Mouse (Mus musculus) cerebellum, postnatal 36 days (tissue): ENCODE measurements at regions not wholly inside any gene's neighbourhood (a gene's known extent, or its start where the extent isn't known, plus 50 kb on each side); places are given as distances from the start of the nearest gene placed in this dataset.

ENCODE experiments used
- DNase-seq, 2 experiments: peaks; one replicate each; pipeline ENCODE4 v3.0.0; 2021 to 2022; ENCODE audit warnings: mixed read lengths in 2 of 2

DNA sequence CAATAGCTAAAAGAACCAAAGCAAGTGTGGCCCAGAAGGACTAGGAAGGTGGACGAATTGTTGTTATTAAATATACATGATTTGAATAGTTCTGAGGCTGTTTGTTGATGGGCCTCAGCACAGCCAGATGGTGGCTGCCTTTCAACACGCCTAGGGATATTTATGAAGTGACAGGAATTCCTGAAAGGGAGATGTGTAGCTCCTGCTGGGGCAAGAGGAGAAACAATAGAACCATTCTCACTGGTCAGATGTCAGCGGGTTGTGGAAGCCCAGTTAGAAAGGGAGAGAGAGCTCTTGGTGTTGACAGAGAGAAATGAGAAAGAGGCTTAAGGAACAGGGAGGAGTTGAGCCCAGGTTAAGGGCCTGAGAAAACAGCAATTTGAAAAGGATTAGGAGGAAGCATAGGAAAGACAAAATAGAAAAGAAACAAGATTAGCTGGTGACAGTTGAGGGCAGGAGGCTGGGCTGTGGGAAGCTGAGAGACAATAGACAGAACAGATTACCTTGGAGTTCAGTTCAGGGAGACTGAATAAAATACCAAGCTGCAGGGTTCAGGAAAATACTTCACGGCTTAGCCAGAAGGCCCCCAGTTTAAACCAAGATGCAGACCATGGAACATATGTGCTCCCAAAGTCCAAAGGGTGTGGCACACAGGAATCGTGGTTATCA is 174.7 kb upstream of the Ptbp2 start:
- DNase-seq: no peak

DNA sequence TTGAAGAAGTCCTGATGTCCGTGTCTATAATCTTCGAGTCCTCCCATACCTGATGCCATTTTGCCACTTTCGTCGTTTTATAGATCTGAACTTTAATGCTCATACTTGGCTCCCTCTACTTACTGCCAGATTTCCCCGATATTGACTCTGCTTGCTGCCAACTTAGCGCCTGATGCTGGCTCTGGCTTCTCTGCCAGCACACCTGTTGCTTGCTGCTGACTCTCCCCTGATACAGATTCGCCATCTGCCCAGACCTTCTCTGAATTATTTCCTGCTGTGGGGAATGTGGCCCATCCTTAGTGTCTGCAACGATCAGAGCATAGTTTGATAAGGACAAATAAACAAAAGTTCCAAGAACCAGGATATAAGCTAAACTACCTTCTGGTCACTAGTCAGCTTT is 173.3 kb upstream of the Ptbp2 start:
- DNase-seq: no peak

DNA sequence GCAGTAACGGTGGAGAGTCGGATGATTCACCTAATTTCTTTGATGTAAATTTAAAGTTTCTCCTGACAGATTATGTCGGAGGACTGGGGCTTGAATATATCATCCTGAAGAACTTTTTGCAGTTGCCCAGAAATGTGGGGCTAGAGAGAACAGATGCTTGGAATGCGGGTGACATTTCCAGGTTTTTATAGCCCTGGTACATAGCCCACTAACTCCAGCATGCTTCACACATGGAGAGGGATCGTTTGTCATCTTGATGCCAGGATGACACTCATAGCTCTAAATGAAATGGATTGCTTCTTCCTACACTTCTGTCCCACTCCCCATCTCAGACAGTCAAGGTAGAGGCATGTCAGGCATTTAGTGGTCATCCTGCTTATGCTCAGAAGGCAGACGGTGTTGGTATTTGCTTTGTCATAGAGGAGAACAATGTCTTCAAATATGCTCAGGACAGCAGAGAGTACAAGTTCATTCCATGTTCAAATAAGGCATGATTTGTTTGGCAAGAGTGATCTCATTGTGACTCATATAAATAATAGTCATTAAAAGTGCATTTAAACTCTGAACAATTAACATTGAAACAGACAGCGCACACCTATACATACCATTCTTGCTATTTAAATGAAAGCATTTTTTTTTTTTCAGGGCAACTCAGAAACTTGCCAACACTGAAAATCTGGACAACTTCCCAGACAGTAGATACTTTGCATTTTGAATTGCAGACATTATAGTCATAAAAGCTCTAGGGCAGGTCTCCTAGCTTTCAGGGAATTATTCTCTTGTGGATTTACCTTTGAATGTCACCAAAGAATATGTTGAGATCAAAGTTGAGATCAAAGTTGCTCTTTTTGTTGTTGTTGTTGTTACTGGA is 171.7 kb upstream of the Ptbp2 start:
- DNase-seq: no peak

DNA sequence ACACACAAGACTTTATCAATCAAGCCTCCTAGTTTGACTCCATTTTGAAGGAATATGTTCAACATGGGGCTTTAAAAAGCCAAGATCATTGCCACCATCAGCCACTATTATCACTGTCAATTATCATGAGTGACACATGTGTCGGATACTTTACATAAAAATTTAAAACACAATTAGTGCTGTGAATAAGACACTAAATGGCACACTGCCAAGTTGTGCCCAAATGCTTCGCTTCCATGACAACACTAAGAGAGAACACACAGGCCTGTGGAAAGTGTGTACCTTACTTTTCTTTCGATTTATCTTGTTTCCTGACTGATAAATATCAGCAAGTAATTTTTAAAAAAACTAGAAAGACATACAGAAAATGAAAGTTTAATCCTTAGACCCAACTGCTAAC is 166.5 kb upstream of the Ptbp2 start:
- no peak for DNase-seq

GRCm38 (mm10) chr3:119950070-119950469 is 165.8 kb upstream of the Ptbp2 start:
- no peak for DNase-seq

GRCm38 (mm10) chr3:119949620-119950019 is 165.4 kb upstream of the Ptbp2 start:
- DNase-seq: no peak

DNA sequence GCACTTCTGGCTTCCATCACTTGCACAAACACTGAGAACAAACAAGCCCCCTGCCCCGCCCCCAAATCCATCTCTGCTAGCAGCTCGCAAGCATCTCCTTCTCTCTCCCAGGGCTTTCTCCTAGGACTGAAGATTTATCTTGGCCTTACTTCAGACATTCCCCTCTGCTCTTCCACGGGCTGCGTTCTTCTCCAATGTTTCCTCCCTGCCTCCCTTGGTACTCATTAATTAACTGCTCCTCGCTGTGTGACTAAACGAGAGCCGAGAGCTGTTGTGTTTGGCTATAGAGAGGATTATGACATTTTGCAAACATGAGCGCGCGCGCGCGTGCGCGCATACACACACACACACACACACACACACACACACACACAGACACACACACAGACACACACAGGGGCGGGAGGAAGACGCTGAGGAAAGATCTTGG is 164.8 kb upstream of the Ptbp2 start:
- no peak for DNase-seq

DNA sequence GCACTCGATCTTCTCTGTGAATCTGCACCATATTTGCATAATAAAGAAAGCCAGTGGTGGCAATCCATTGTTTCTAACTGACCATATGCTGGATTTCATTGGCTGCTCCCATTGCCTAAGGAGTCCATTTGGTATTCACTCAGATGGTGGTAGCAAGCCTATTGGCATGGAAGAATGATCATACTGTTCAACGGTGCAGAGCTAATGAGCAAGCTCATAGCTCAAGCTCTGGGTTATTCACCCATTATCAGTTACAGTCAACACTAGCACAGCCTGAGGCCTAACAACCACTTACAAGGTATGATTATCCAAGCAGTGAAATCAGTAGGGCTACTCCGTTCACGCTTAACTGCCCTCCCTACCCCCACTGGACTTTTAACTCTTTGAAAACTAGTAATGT is 162.9 kb upstream of the Ptbp2 start:
- no peak for DNase-seq

DNA sequence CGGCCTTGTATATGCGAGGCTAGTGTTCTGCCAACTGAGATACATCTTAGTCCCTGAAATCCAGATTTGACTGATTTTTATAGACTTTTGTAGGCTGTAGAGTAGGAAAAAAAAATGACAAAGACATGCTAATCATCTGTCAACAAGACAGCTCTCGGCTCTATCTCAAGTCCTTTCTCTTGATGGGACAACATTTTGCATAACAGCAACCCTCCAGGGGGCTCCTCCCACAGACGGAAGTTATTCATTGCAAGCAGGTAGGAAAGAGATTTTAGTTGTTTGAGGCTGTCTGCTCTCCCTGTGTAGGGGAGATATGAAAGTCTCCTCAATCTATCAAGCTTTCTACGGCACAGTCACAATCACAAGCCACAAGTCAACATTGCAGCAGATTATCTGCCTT is 159.8 kb upstream of the Ptbp2 start:
- no peak for DNase-seq

DNA sequence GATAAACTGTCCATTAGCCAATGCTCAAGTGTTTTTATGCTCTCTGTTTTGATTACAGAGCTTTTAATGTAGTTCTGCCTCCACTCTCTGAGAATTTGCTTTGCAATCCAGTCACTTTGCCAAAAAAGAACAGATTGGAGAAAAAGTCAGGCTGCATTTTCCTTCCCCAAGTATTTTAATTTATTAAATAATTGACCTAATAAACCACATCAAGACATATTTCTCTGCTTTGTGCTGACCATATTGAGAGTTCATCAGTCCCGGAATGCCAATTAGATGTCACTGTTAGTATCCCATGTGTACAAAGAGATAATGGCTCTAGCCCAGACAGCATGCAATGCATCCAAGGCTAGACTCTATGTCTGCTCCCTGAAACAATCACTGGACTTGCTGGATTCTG is 154.8 kb upstream of the Ptbp2 start:
- DNase-seq: no peak

DNA sequence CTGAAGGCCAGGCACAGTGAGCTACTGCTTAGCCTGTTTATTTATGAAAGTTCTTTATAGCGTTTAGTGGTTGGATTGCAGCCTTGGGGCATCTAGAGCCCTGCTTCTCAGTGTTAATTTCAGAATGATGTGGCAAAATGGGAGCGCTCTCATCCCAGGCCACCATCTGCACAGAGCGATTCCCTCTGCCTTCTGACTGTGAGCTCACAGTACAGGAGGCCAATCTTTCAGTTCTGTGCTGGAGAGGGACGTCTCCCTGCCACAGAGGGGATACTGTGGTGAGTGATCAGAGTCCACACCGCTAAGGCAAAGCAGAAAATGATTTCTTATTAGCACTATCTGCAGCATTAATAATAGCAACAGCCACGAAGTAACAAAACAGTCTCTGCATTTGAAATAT is 154.2 kb upstream of the Ptbp2 start:
- DNase-seq: no peak

DNA sequence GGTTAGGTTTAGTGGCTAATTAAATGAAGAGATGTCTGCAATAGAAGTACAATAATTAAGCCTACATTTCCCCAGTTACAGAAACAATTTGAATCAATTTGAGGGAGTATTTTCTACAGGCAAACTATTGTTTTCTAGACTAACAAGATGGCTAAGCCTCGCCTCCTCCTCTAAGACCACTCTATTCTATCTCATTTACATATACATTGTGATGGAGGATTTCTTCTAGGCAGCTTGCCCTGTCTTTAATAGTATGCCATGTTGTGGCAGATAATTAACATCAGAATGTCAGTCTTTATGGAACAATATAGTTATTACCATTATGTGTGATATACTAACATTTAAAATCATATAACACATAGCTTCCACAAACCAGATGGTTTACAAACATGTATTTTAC is 152.3 kb upstream of the Ptbp2 start:
- DNase-seq: no peak

GRCm38 (mm10) chr3:119933049-119933511 is 148.8 kb upstream of the Ptbp2 start:
- DNase-seq: no peak

GRCm38 (mm10) chr3:119928281-119928680 is 144.0 kb upstream of the Ptbp2 start:
- DNase-seq: no peak

GRCm38 (mm10) chr3:119919501-119920141 is 135.4 kb upstream of the Ptbp2 start:
- no peak for DNase-seq

- no peak for DNase-seq
Measured at GRCm38 (mm10) chr3:119915984-119916865, 132.0 kb upstream of the Ptbp2 start.

DNA sequence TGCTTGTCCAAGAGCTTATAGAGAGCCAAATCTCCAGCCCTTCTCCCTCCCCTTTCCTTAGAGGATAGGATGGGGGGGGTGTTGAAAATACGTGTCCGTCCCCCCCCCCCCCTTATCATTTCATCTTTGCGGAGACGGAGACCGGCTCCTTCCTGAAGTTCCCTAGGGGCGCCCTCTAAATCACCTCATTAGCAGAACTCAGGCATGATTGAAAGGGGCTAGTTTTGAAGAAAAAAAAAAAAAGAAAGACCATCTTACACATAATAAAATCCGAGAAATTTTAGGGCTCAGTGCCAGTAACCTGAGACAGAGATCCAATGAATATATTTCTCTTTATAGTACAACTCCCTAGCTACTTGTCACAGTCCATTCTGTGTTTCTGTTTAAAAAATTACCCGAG is 127.3 kb upstream of the Ptbp2 start:
- DNase-seq: no peak

- no peak for DNase-seq
Measured at GRCm38 (mm10) chr3:119904244-119904643, 120.0 kb upstream of the Ptbp2 start.

GRCm38 (mm10) chr3:119895141-119895540 is 110.9 kb upstream of the Ptbp2 start:
- DNase-seq: no peak

DNA sequence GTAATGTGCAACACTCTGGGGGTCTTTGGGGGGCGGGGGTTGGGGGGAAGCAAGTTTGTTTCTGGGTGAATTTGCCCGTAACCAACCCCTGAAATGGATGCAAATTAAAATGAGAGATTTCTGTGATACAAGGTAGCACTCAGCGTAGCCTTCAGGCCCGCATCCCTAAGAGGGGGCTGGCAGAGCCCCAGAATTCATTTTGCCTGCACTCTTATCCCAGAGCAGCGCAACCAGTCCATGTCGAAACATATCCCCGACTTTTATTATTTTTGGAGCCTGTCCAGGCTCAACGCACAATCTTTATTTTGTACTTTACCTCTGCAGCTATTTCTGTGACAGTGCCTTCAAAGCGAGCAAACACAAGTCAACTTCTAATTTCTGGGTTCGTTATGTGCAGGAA is 109.8 kb upstream of the Ptbp2 start:
- DNase-seq: no peak

GRCm38 (mm10) chr3:119893165-119893910 is 109.1 kb upstream of the Ptbp2 start:
- peak in 1 of 2 experiments; percentile 10 for DNase-seq
